Mouse (Mus musculus) megakaryocyte, embryonic 14.5 days (primary cell): ENCODE results near the gene Cpa1.

Experiments used
- FLI1 ChIP-seq: IDR thresholded peaks from 2 replicates; pipeline ENCODE4 v1.6.1; 2012; ENCODE audit warnings: low read length, inconsistent platforms, mixed read lengths
- GATA1 ChIP-seq: IDR thresholded peaks from 3 replicates; pipeline ENCODE4 v1.6.1; 2012; ENCODE audit warnings: mixed read lengths, low read length, inconsistent platforms, borderline replicate concordance

GRCm38 (mm10) chr6:30658619-30659018 lies 19.6 kb downstream of the Cpa1 start:
- TF ChIP-seq GATA1 (no peak), FLI1 (no peak)
